Mouse (Mus musculus) spleen, adult 12 weeks (tissue): Measurements from ENCODE around the gene Msi2.

Source experiments
- DNase-seq: peaks from one replicate; pipeline ENCODE4 v3.0.0; 2022; ENCODE audit warnings: low spot score

The Msi2 gene

GRCm38 (mm10) chr11:88713479-88713878 is 4.8 kb downstream of the Msi2 start:
- no peak for DNase-seq

DNA sequence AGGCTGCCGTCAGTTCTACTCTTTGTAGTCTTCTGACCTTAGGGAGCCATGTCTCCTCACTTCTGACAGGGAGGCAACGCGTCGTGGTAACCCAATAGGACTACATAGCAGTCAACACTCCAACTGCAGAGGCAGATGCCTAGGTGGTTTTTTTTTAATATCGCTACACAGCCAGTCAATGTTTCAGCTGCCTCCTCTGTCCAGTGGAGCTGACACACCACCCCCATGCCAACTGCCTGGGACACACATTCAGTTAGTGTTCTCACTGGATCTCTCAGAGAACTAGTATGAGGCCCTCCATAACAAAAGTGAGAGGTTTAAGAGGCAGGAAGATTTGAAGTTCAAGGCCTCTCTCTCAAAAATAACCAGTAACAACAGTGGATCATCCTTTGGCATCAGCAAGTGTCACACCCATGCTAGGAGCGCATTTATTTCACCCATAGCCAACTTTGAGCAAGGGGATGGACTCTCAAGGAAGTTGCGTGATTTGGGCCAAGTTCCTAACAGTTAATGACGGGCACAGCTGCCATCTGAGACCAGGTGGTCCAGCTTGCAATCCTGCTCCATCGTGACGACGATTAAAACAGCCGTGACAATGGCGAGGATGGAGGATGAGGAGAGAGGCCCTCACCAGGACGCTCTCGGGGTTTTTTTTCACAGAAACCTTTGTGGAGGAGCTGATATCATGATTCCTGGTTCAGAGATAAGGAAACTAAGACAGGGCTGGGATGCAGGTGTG is 8.3 kb downstream of the Msi2 start:
- no peak for DNase-seq

DNA sequence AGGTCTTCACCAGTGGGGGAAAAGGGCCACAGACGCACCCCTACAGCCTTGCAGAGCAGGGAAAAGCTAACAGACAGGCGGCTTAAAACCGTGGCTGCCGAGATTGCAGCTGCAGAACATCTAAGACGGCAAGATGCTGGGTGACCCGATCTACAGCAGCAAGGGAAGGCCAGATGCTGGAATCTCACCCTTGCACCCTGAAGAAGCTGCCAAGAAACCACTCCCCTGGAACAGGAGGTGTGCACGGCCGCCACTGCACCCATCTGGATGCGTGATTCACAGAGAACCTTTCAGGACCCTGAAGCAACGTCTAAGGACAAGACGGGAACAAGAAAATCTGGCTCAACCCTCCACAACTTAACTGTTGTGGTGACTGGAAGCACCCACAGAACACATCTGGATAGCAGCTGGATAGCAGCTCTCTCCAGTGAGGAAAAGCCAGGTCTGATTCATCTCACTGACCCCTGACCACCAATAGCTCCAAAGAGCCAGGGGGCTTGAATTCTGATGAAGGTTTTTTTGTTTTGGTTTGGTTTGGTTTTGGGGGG is 11.0 kb downstream of the Msi2 start:
- no peak for DNase-seq

DNA sequence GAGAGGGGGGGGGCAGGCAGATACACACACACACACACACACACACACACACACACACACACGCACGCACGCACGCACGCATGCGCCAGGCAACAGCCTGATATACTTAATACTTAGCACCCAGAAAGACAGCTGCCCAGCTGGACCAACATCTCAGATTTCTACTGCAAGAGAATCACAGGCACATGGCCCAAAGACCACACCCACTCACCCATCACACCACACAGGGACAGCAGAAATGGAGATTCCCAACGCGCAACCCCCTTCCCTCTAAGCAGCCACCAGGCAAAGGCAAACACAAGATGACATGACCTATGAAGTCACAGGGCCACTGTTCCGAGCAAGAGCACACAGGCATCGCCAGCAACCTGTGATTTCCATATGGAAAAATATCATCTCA is 13.6 kb downstream of the Msi2 start:
- no peak for DNase-seq

- DNase-seq, result no peak
These were observed 15.1 kb downstream of the Msi2 start for GRCm38 (mm10) chr11:88703220-88703619.

DNA sequence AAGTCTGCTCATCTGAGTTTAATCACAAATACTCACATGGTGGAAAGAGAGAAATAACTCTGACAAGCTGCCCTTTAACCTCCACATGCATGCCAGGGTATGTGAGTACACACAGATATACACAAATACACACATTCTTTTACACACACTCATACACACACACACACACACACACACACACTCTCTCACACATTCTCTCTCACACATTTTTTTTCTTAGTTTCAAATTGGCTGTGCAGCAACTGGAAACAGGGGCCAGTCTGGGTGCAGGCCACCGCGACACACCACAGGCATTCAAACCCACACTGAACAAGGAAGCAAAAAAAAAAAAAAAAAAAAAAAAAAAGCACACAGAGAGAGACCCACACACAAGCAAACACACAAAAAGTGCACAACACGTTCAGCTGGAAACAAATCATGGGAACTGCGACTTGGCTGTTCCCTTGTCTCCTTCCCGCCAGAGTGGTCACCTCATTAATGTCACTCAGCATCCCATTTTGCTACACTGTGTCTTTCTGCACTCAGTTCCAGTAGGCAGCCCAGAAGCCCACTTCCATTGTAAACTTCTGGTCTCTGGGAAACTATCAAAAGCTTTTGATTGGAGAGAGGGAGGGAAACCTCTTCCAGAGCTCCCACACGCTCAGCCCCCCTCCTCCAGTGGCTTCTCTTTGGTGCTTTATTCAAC is 16.2 kb downstream of the Msi2 start:
- DNase-seq, result no peak

DNA sequence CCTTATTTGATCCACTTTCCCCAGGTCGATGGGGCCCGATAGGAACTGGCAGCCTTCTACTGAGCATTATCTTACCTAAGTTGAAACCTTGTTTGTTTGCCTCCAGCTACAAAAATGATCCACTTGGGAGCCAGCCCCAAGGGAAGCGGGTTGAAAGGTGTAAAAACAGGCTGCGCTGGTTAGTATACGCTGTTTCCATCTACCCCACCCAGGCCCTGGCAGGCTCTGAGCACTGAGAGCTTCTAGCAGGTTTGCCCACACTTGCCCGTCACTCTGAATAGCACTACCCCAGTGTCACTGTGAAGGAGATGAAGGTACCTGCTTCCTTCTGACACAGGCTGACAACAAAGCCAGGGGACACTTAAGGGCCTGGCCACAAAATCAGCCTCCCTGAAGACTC is 17.3 kb downstream of the Msi2 start:
- no peak for DNase-seq

- no peak for DNase-seq
These were observed 18.1 kb downstream of the Msi2 start for GRCm38 (mm10) chr11:88700202-88700711.

DNA sequence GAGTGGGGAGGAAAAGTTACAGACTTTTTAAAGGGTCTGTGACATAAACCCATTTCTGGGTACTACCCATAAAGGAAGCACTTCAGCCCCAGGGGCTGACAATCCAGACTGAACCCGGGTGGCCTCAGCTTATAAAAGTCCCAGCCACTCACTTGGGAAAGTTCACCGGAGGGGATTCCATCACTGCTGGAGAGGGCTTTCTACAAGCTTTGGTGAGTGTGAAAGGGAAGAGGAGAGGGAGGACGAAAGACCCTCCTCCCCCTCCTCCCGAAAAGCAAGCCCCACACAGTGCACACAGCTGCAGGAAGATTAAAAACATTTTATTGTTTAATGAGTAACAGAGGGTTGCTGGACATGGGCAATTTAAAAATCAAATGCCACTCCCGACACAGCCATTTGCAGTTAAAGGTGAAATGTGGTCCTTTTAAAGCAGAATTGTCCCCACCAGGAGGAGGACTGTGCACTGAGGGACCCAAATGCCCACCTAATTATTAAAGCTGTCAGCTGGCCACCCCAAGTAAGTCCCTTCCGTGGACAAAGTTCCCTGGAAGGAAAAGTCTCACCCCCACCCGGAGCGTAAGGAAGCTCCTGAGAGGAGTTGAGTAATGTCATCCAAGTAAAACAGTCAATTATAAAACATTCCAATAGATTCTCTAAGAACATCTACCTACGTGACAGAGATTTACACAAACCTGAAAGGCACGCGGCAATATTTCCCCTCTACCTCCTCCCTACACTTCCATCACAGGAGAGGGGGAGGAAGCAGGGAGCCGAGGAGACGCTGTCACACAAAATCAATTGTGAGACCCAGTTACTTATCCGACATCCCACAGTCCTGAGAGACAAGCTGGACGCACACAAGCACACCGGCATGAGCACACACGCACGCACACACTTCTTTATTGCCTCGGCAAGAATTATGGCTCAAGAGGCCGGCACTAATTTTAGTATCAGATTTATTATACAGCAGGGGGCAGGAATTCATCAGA is 24.1 kb downstream of the Msi2 start:
- no peak for DNase-seq

- no peak for DNase-seq
These were observed 25.1 kb downstream of the Msi2 start for GRCm38 (mm10) chr11:88693002-88693769.

- DNase-seq, result no peak
These were observed 25.9 kb downstream of the Msi2 start for GRCm38 (mm10) chr11:88692374-88692773.

GRCm38 (mm10) chr11:88690556-88691287 is 27.6 kb downstream of the Msi2 start:
- no peak for DNase-seq

GRCm38 (mm10) chr11:88689831-88690459 is 28.4 kb downstream of the Msi2 start:
- no peak for DNase-seq

DNA sequence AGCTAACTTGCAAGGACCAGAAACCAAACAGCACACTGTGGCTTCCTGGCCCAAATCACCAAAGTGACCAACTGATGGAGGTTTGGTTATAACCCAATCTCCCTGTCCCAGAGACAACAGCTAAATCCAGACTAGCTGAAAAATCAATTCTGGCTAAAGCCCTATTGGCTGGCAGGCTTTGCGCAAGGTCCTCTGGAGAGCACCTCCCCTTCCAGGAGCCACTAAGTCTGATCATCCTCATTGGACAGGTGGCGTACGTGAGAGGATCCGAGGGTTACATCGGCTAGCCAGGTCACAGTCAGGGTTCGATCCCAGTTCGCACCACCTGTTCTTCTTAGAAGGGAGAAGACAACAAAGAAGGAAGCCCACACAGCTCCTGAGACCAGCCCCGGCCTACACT is 29.7 kb downstream of the Msi2 start:
- DNase-seq, result no peak

- no peak for DNase-seq
These were observed 30.6 kb downstream of the Msi2 start for GRCm38 (mm10) chr11:88687711-88688110.

DNA sequence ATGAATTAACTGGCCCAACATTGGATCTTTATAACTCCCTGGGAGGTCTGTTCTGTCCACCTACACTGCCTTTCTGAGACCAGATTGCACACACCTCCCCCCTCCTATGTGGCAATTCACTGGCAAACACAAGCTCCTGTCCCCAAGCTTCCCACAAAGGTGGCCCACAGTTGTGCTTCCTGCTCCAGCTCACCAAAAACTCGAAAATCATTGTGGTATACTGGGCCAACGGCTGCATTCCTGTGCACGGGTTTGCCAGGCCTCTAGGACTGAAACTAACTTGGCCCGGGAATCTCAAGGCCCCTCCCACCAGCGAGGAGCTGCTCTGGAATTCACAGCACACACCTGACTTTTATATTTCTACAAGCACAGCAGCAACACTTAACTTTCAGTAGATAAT is 31.3 kb downstream of the Msi2 start:
- no peak for DNase-seq

- DNase-seq, result no peak
These were observed 32.3 kb downstream of the Msi2 start for GRCm38 (mm10) chr11:88686061-88686460.

DNA sequence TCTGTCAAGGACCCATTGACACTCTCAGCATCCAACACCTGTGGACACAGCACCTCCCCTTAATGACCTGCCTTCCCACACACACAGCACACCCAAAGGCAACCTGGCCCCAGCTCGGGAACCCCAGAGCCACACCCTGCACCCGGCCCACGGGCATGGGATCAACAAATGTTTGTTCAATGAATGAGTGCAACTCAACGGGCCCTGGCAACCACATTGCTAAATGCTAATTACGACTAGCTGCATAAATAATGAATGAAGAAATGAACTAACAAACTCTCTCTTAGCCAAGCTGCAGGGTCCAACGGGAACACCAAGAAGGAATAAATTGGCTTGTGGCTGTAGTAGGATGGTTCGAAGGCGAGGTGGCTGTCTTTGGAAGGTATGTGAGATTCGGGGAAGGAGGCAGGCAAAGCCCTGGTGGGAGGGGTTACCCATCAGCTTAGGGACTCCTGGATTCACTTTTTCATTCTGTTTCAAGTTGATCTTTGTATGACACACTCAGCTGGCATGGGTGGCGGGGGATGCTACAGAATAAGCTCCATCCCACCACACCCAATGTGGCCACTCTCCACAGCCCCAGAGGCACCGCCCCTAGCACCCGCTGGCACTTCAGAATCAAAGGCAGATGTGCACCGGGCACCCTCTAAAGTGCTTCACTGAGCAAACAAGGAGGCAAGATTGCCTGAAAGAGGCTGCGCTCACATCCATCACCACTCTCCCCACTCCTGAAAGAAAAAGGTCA is 35.1 kb downstream of the Msi2 start:
- no peak for DNase-seq

GRCm38 (mm10) chr11:88677350-88677749 is 41.0 kb downstream of the Msi2 start:
- no peak for DNase-seq
